ENCODE assay signal across 9 mouse cellular contexts in the genomic region with DNA sequence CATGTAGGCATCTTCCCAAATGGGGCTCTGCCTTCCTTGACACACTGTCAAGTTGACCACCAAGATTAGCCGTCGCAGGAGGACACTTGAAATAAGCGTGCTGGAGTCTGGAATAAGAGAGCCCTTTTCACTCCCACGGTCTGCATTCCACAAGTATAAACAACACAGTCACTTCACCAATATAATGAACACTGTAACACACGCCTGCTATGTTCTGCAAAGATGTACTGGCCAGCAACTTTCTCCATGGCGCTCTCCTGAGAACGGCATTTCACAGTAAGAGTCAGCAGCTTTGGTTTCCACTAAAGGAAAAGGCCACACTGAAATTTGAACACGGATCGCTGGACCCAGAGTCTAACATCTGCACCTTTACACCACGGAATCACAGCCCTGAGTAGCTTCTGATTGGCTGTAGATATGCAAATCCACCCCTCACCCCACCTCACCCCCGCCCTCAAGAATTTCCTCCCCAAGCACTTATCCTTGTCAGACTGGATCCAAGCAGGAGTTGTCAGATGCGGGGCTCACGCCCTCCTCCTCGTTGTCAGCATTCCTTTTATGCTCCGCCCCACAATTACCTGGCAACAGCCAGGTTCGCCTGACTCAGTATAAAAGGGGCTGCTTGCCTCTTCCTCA. TPM values are rescaled to one million over a fixed set of nuclear protein-coding genes. Genes with fewer than 3 reads are reported as not detected.
DNase-seq lines count a peak whose midpoint lies in the region; ATAC-seq and TF ChIP-seq lines count a peak whose summit lies in the region.
"Had no signal": no experiment of that assay in that cellular context is flagged by ENCODE, and none has a peak within 500 bp of the region (broad histone marks: within the 10 kb centered on the region; RNA-seq: fewer than 3 reads in every experiment).

No protein-coding gene starts in this region.

- H3K36me3 ChIP-seq in intestine, embryonic 16.5 days (ENCODE audit: control insufficient read depth, insufficient read depth, low read length), result no peaks in the 10 kb centered on the region
- H3K36me3 ChIP-seq: liver, embryonic 15.5 days had no signal

- H3K27me3 ChIP-seq in intestine, embryonic 16.5 days (replicated peaks; ENCODE audit: control insufficient read depth, insufficient read depth, low read length), result no peaks in the 10 kb centered on the region

- peaks cover 21% of the 10 kb centered on the region for H3K4me1 ChIP-seq in intestine, embryonic 16.5 days (ENCODE audit: control insufficient read depth, insufficient read depth, low read length)

- WGBS in intestine, embryonic 16.5 days, result 9% methylated on average over 16 of the region's 16 CpGs

- peak; percentile 91 for DNase-seq in ES-CJ7 (ENCODE audit: low read depth, low spot score)
- DNase-seq in embryo, embryonic 9.5 days (ENCODE audit: extremely low spot score), result peak; percentile 58
- peak; percentile 45 for DNase-seq in lung, postnatal 14 days
- DNase-seq in natural killer cell, adult 2 months (ENCODE audit: low spot score in 2 of 2), result no peak
- DNase-seq in testis, postnatal 14 days (ENCODE audit: low spot score), result no peak
- no peak for DNase-seq in layer of hippocampus, adult 2 months (ENCODE audit: low spot score in 2 of 2)
- no peak for DNase-seq in left cerebral cortex, adult 11 months (ENCODE audit: low spot score)

- H3K4me2 ChIP-seq in intestine, embryonic 16.5 days (ENCODE audit: low read depth, low read length), result peak overlapping the region; percentile 30
- H3K4me2 ChIP-seq: liver, embryonic 15.5 days had no signal

- H3K9me3 ChIP-seq in intestine, embryonic 16.5 days (ENCODE audit: control insufficient read depth, low read length), result no peaks in the 10 kb centered on the region
- H3K9me3 ChIP-seq: liver, embryonic 15.5 days had no signal

- ATAC-seq in intestine, embryonic 16.5 days, result peak; percentile 84

- H3K4me3 ChIP-seq in intestine, embryonic 16.5 days (ENCODE audit: low read length), result no peak overlapping the region; the same call in 1 of the 2 replicates
- H3K4me3 ChIP-seq in layer of hippocampus, adult 2 months, result no peak overlapping the region
- H3K4me3 ChIP-seq: liver, embryonic 15.5 days had no signal

- no peak overlapping the region for H3K9ac ChIP-seq in intestine, embryonic 16.5 days (ENCODE audit: low read depth, low read length)
- H3K9ac ChIP-seq: liver, embryonic 15.5 days had no signal

- H3K27ac ChIP-seq in intestine, embryonic 16.5 days (ENCODE audit: low read length), result no peak overlapping the region
- no peak overlapping the region for H3K27ac ChIP-seq in layer of hippocampus, adult 2 months
- H3K27ac ChIP-seq: liver, embryonic 15.5 days had no signal

- TF ChIP-seq CTCF in layer of hippocampus, adult 2 months (conservative IDR thresholded peaks at IDR 0.05), result no peak

RNA-seq across cellular contexts. Expression of a gene that starts 9.2 kb away (rescaled TPM):
- polyA plus RNA-seq in intestine, embryonic 16.5 days (2015; fragmentation: Nextera tagmentation; extraction: Ambion mirVana), result not detected in 2 replicates
- not detected for total RNA-seq in layer of hippocampus, adult 2 months (2021)
- polyA plus RNA-seq: liver, embryonic 15.5 days had no signal

RNA-seq across cellular contexts. Expression of a gene that starts 25.7 kb away (rescaled TPM):
- polyA plus RNA-seq in intestine, embryonic 16.5 days (2015; fragmentation: Nextera tagmentation; extraction: Ambion mirVana), result 5.5 and 5.8 TPM in 2 replicates
- total RNA-seq in layer of hippocampus, adult 2 months (2021), result 10 to 100 TPM; 34.3 to 34.7 TPM

RNA-seq across cellular contexts. Expression of a gene that starts 55.1 kb away (rescaled TPM):
- 50.4 and 57.8 TPM in 2 replicates for polyA plus RNA-seq in intestine, embryonic 16.5 days (2015; fragmentation: Nextera tagmentation; extraction: Ambion mirVana)
- 1 to 10 TPM; 3.5 to 5.0 TPM for total RNA-seq in layer of hippocampus, adult 2 months (2021)

Comparison
In these comparisons a context has a peak if more than half of its experiments do, and no peak if none do; other contexts are left out.
1. DNase-seq: peak in ES-CJ7 (single experiment), embryo, embryonic 9.5 days (single experiment) and lung, postnatal 14 days (single experiment); none in natural killer cell, adult 2 months (0 of 2), testis, postnatal 14 days (single experiment), layer of hippocampus, adult 2 months (0 of 2) and left cerebral cortex, adult 11 months (single experiment).